Mouse (Mus musculus): ENCODE measurements around the gene B3gnt6. TPM values are rescaled to one million over a fixed set of nuclear protein-coding genes. Genes with fewer than 3 reads are reported as not detected.

The B3gnt6 gene
- polyA plus RNA-seq, 1 experiment from 2014 or later = 0.21 TPM

DNA sequence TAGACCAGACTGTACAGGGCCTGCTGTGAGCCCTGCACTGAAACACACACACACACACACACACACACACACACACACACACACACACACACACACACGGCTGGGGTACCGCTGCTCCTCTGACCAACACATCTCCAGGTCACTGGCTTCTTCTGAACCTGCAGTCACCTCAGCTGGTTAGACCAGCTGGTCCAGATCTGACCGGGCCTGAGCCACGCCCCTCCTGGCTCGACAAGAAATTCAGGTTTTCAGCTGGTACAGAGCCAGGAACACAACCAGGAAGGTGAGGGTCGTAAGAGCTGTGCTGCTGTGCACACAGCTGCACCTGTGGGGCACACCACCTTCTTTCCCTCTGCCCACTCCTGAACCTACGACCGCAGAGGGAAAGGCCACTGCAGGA is 40.8 kb downstream of the B3gnt6 start:
- H3K4me2 ChIP-seq = peak overlapping the region; percentile 16; the same call in 1 of the 2 replicates
- no peaks in the 10 kb centered on the region for H3K27me3 ChIP-seq
- WGBS = 30% methylated on average over 6 of the region's 8 CpGs
- H3K9me3 ChIP-seq = no peaks in the 10 kb centered on the region
- H3K9ac ChIP-seq = no peak overlapping the region
- peak; percentile 40; the same call in 1 of the 2 replicates for ATAC-seq (ENCODE audit: borderline replicate concordance, extremely low read depth, low FRiP score, low TSS enrichment)
- no peaks in the 10 kb centered on the region for H3K36me3 ChIP-seq
- H3K4me3 ChIP-seq = no peak overlapping the region
- peaks cover 72% of the 10 kb centered on the region for H3K4me1 ChIP-seq
- peak overlapping the region; percentile 79 for H3K27ac ChIP-seq

- Histone ChIP-seq H3K9me3 (no peaks in the 10 kb centered on the region), H3K4me2 (peak overlapping the region; percentile 16; the same call in 1 of the 2 replicates), H3K9ac (no peak overlapping the region), H3K4me1 (peaks cover 69% of the 10 kb centered on the region), H3K27me3 (no peaks in the 10 kb centered on the region), H3K27ac (peak overlapping the region; percentile 79), H3K36me3 (no peaks in the 10 kb centered on the region), H3K4me3 (no peak overlapping the region)
- ATAC-seq (ENCODE audit: borderline replicate concordance, extremely low read depth, low FRiP score, low TSS enrichment) = no peak
- WGBS = 37% methylated on average over 5 of the region's 5 CpGs
These were observed 41.5 kb downstream of the B3gnt6 start for GRCm38 (mm10) chr7:98157636-98158332.

GRCm38 (mm10) chr7:98156280-98156665 is 43.0 kb downstream of the B3gnt6 start:
- no peak for ATAC-seq (ENCODE audit: borderline replicate concordance, extremely low read depth, low FRiP score, low TSS enrichment)
- peaks cover 55% of the 10 kb centered on the region for H3K4me1 ChIP-seq
- 42% methylated on average over 3 of the region's 3 CpGs for WGBS

DNA sequence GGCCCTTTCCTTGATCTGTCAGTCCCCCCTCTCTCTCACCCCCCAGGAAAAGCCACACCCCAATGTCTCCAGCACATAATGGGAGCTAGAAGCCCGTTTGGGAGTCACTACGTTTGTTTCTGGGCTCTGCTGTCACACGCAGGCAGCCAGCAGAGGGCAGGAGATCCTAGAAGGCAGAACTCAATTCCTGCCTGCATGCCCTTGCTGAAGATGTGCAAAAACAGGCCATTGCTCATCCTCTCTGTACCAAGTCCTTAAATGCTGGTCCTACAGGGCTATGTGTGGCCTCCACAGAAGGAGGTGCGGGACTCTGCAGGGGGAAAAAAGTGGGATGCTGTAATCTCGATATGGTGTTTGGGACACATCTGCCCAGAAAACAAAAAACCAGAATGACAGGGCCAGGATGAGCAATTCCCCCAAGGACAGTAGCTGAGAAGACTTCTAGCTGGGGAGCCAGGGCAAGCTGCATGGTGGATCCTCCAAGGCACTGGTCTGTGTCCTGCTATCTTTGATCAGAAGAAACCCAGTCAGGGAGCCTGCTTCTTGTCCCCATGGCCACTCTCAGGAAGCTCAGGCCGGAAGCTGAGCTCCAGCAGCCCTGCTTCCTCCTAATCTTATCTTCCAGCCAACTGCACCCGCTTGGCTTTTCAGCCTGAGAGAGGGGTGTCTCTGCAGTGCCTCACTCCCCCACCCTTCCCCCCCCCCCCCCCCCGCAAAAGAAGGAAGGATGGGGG is 43.6 kb downstream of the B3gnt6 start:
- WGBS = 21% methylated on average over 7 of the region's 8 CpGs
- peak overlapping the region; percentile 48; the same call in 1 of the 2 replicates for H3K27ac ChIP-seq
- no peaks in the 10 kb centered on the region for H3K27me3 ChIP-seq
- no peak overlapping the region for H3K4me2 ChIP-seq
- H3K9ac ChIP-seq = no peak overlapping the region
- no peaks in the 10 kb centered on the region for H3K9me3 ChIP-seq
- no peak for ATAC-seq (ENCODE audit: borderline replicate concordance, extremely low read depth, low FRiP score, low TSS enrichment)
- H3K4me3 ChIP-seq = no peak overlapping the region
- H3K4me1 ChIP-seq = peaks cover 49% of the 10 kb centered on the region
- H3K36me3 ChIP-seq = no peaks in the 10 kb centered on the region

More at GRCm38 (mm10) chr7:98156280-98156665, 43.0 kb downstream of the B3gnt6 start:
- H3K9me3 ChIP-seq = no peaks in the 10 kb centered on the region
- peak overlapping the region; percentile 79 for H3K27ac ChIP-seq
- H3K36me3 ChIP-seq = no peaks in the 10 kb centered on the region
- H3K4me2 ChIP-seq = no peak overlapping the region
- H3K9ac ChIP-seq = no peak overlapping the region
- H3K4me3 ChIP-seq = no peak overlapping the region
- H3K27me3 ChIP-seq = no peaks in the 10 kb centered on the region

DNA sequence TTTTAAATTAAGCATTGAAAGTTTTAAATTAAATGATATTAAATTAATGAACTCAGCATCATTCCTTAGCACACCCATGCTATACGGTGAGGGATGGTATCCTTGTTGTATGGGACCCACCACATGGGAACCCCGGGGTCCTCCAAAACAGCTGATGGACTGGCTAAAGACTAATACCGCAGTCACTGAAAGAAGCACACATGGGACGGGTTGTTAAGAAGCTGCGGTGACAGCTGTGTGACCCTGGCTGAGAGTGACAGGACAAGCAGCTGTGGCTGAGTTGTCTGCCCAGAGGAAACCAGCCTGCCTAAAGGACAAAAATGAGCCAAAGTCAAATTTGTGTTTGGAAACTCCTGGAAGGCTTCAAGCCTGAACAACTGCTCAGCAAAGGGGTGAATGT is 45.4 kb downstream of the B3gnt6 start:
- no peak overlapping the region for H3K4me3 ChIP-seq
- no peak for ATAC-seq (ENCODE audit: borderline replicate concordance, extremely low read depth, low FRiP score, low TSS enrichment)
- H3K27ac ChIP-seq = no peak overlapping the region
- H3K4me2 ChIP-seq = no peak overlapping the region
- no peak overlapping the region for H3K9ac ChIP-seq
- no peaks in the 10 kb centered on the region for H3K36me3 ChIP-seq
- H3K4me1 ChIP-seq = peaks cover 31% of the 10 kb centered on the region
- no peaks in the 10 kb centered on the region for H3K9me3 ChIP-seq
- WGBS = 57% methylated on average over 5 of the region's 5 CpGs
- no peaks in the 10 kb centered on the region for H3K27me3 ChIP-seq

DNA sequence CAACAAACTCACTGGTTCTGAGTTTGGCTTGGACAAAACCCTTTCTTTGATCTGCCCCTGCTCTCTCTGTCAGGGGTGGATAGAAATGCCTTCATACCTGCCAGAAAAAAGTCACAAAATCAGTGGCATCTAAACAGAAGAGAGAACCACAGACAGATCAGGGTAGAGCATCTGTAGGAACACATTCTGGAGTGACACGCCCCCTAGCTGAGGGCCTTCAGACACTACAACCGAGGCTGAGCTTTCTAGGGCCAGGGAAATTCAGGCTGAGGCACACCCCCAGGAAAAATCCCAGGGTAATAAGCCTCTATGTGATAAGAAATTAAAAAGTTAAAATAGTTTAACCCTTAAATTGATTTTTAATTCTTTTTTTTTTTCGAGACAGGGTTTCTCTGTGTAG is 45.9 kb downstream of the B3gnt6 start:
- no peak overlapping the region for H3K4me2 ChIP-seq
- H3K4me1 ChIP-seq = peaks cover 25% of the 10 kb centered on the region
- H3K27ac ChIP-seq = no peak overlapping the region
- no peak overlapping the region for H3K9ac ChIP-seq
- no peaks in the 10 kb centered on the region for H3K9me3 ChIP-seq
- H3K36me3 ChIP-seq = no peaks in the 10 kb centered on the region
- ATAC-seq (ENCODE audit: borderline replicate concordance, extremely low read depth, low FRiP score, low TSS enrichment) = no peak
- 48% methylated on average over 3 of the region's 3 CpGs for WGBS
- H3K27me3 ChIP-seq = no peaks in the 10 kb centered on the region
- H3K4me3 ChIP-seq = no peak overlapping the region

GRCm38 (mm10) chr7:98152400-98152799 is 46.9 kb downstream of the B3gnt6 start:
- Histone ChIP-seq H3K4me3 (no peak overlapping the region), H3K4me1 (peaks cover 16% of the 10 kb centered on the region), H3K4me2 (no peak overlapping the region), H3K27me3 (no peaks in the 10 kb centered on the region), H3K36me3 (no peaks in the 10 kb centered on the region), H3K27ac (no peak overlapping the region), H3K9ac (no peak overlapping the region), H3K9me3 (no peaks in the 10 kb centered on the region)
- WGBS = 54% methylated on average over 8 of the region's 8 CpGs
- no peak for ATAC-seq (ENCODE audit: borderline replicate concordance, extremely low read depth, low FRiP score, low TSS enrichment)

GRCm38 (mm10) chr7:98150525-98150924 is 48.8 kb downstream of the B3gnt6 start:
- Histone ChIP-seq H3K27me3 (no peaks in the 10 kb centered on the region), H3K4me3 (no peak overlapping the region), H3K27ac (no peak overlapping the region), H3K36me3 (no peaks in the 10 kb centered on the region), H3K9ac (no peak overlapping the region), H3K9me3 (no peaks in the 10 kb centered on the region), H3K4me2 (no peak overlapping the region), H3K4me1 (0 out of 2 replicates have a peak, but pooled peaks cover under 1% of the 10 kb centered on the region)
- ATAC-seq (ENCODE audit: borderline replicate concordance, extremely low read depth, low FRiP score, low TSS enrichment) = no peak
- WGBS = 49% methylated on average over 5 of the region's 5 CpGs

DNA sequence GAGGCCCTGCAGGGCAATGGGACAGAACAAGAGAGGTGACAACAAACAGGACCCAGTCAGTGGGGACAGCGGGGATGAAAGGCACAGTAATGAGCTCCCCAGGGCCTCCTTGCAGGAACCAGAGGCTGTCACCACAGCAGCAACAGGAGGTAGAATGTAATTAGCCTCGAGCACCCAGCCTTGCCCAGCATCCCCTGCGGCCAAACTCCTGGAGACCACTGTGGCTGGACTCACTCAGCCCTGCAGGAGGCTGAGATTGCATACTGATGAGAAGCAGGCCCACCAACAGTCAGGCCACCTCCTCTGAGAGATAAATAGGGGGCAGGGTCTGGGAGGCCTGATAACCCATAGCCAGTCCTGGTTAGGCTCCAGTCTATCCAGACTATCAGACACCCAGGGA is 49.5 kb downstream of the B3gnt6 start:
- Histone ChIP-seq H3K9me3 (no peaks in the 10 kb centered on the region), H3K27me3 (no peaks in the 10 kb centered on the region), H3K4me1 (no peaks in the 10 kb centered on the region), H3K27ac (no peak overlapping the region), H3K36me3 (no peaks in the 10 kb centered on the region), H3K4me2 (no peak overlapping the region), H3K4me3 (no peak overlapping the region), H3K9ac (no peak overlapping the region)
- WGBS = 43% methylated on average over 3 of the region's 3 CpGs
- ATAC-seq (ENCODE audit: borderline replicate concordance, extremely low read depth, low FRiP score, low TSS enrichment) = no peak

DNA sequence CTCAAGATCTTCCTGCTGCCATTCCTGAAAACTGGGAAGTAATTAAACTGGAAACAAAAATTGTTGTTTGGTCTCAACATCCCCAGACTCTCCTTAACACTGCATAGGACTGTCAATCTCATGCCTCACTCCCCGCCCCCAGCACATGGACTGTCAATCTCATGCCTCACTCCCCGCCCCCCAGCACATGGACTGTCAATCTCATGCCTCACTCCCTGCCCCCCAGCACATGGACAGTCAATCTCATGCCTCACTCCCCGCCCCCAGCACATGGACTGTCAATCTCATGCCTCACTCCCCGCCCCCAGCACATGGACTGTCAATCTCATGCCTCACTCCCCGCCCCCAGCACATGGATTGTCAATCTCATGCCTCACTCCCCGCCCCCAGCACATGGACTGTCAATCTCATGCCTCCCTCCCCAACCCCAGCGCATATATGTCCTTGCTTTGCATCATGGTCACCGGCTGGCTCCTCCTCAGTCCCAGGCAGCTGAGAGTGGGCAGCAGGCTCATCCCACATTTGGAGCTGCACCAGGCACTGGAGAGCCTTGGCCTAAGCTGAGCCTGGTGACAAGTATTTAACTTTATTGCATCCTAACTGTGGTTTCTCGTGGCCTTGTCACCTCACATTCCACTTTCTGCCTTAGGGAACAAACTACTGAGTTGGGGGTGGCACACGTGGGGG is 50.4 kb downstream of the B3gnt6 start:
- ATAC-seq (ENCODE audit: borderline replicate concordance, extremely low read depth, low FRiP score, low TSS enrichment) = no peak
- WGBS = 78% methylated on average over 10 of the region's 10 CpGs
- no peaks in the 10 kb centered on the region for H3K27me3 ChIP-seq
- H3K4me3 ChIP-seq = no peak overlapping the region
- H3K4me2 ChIP-seq = no peak overlapping the region
- no peak overlapping the region for H3K27ac ChIP-seq
- H3K9ac ChIP-seq = no peak overlapping the region
- H3K9me3 ChIP-seq = no peaks in the 10 kb centered on the region
- H3K4me1 ChIP-seq = no peaks in the 10 kb centered on the region
- no peaks in the 10 kb centered on the region for H3K36me3 ChIP-seq

- Histone ChIP-seq H3K4me3 (no peak overlapping the region), H3K4me2 (no peak overlapping the region), H3K27ac (no peak overlapping the region), H3K27me3 (no peaks in the 10 kb centered on the region), H3K9me3 (no peaks in the 10 kb centered on the region), H3K4me1 (no peaks in the 10 kb centered on the region), H3K36me3 (no peaks in the 10 kb centered on the region), H3K9ac (no peak overlapping the region)
- 67% methylated on average over 8 of the region's 8 CpGs for WGBS
- ATAC-seq (ENCODE audit: borderline replicate concordance, extremely low read depth, low FRiP score, low TSS enrichment) = no peak
These were observed 51.5 kb downstream of the B3gnt6 start for GRCm38 (mm10) chr7:98147766-98148165.

DNA sequence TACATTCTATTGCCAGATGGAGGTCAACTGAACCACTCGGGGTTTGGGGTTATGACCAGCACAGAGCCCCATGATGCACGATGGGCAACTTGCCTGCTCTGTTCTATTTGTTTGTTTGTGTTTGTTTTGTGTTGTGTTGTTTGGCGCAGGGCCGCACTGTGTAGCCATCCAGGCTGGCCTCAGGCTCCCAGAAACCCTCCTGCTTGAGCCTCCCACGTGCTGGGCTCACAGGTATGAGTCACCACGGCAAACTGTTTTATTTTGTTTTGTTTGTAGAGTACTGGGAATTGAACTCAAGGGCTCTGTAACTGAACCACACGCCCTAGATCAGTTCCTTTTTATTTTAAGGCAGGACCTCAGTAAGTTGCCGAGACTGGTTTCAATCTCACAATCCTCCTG is 52.8 kb downstream of the B3gnt6 start:
- Histone ChIP-seq H3K9ac (no peak overlapping the region), H3K27me3 (no peaks in the 10 kb centered on the region), H3K9me3 (no peaks in the 10 kb centered on the region), H3K4me1 (no peaks in the 10 kb centered on the region), H3K4me3 (no peak overlapping the region), H3K27ac (no peak overlapping the region), H3K36me3 (no peaks in the 10 kb centered on the region), H3K4me2 (no peak overlapping the region)
- 58% methylated on average over 8 of the region's 8 CpGs for WGBS
- no peak for ATAC-seq (ENCODE audit: borderline replicate concordance, extremely low read depth, low FRiP score, low TSS enrichment)

Data from lung, embryonic 15.5 days (tissue).